Mouse (Mus musculus) liver, adult 2 months (tissue): ENCODE measurements at regions not wholly inside any gene's neighbourhood (a gene's known extent, or its start where the extent isn't known, plus 50 kb on each side); places are given as distances from the start of the nearest gene placed in this dataset.

Experiments
- DNase-seq: peaks from one replicate; pipeline ENCODE4 v3.0.0-alpha.2; 2011; ENCODE audit warnings: low read depth, low spot score; ENCODE audit errors: extremely low read depth
- H3K27ac ChIP-seq: fragments of 200-500 bp; replicated peaks from 2 replicates; pipeline ENCODE4 v1.5.1; 2012; ENCODE audit warnings: low read depth, mild to moderate bottlenecking, control low read depth, inconsistent platforms, low read length; ENCODE audit not compliant: insufficient read depth
- H3K27me3 ChIP-seq: fragments of 200-500 bp; 2 replicates; pipeline ENCODE4 v1.6.1; 2012; ENCODE audit warnings: mild to moderate bottlenecking, moderate library complexity, low read length, inconsistent platforms; ENCODE audit not compliant: control insufficient read depth, insufficient read depth
- H3K36me3 ChIP-seq: fragments of 200-500 bp; 2 replicates; pipeline ENCODE4 v1.6.1; 2012; ENCODE audit warnings: low read length, inconsistent platforms; ENCODE audit not compliant: control insufficient read depth, insufficient read depth
- H3K4me1 ChIP-seq: fragments of 200-500 bp; 2 replicates; pipeline ENCODE4 v1.6.1; 2011; ENCODE audit warnings: low read length; ENCODE audit not compliant: control insufficient read depth, insufficient read depth
- H3K4me3 ChIP-seq: fragments of 200-500 bp; 2 replicates; pipeline ENCODE4 v1.5.1; 2011; ENCODE audit warnings: low read depth, mild to moderate bottlenecking, control low read depth, low read length, moderate library complexity; ENCODE audit not compliant: insufficient read depth
- H3K79me2 ChIP-seq: fragments of 200-500 bp; 2 replicates; pipeline ENCODE4 v1.6.1; 2012; ENCODE audit warnings: inconsistent platforms, mild to moderate bottlenecking, low read length, moderate library complexity; ENCODE audit not compliant: control insufficient read depth, insufficient read depth
- H3K9ac ChIP-seq: fragments of 200-500 bp; 2 replicates; pipeline ENCODE4 v1.6.1; 2012; ENCODE audit warnings: low read depth, mild to moderate bottlenecking, control low read depth, inconsistent platforms, low read length
- CTCF ChIP-seq: fragments of 200-500 bp; IDR thresholded peaks from 2 replicates; pipeline ENCODE4 v1.5.1; 2011; ENCODE audit warnings: low read depth, low read length, control low read depth
- POLR2A ChIP-seq: fragments of 200-500 bp; IDR thresholded peaks from 2 replicates; pipeline ENCODE4 v1.6.1; 2011; ENCODE audit warnings: low read length, control low read depth; ENCODE audit not compliant: insufficient read depth; ENCODE audit errors: extremely low read depth
- WGBS: fragments of 180-500 bp; shearing (Covaris S2); methylation state at CpG from one replicate; pipeline ENCODE4 v1.1.7; 2018; 5-methylcytosine and 5-hydroxymethylcytosine counted together

DNA sequence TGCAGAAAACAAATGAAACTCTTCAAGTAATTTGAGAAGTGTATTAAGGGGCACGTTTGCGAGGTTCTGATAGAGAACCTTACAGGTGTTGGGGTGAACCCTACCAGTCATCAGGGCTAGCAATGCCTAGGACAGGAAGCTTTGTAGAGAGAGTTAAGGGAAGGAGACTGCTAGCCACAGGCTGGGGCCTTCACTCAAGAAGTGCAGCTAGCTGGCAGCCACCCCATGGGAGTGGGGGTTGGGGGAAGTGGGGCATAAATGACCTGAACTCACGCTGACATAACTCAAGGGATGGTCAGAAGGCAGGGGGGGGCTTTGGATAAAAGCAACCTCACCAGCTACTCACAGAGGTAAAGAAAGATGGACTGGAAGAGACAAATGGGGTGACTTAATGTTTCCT, 80.3 kb upstream of the Gm47985 start:
- Histone ChIP-seq H3K36me3 (no peaks in the 10 kb centered on the region), H3K9ac (no peak overlapping the region), H3K27ac (no peak overlapping the region), H3K4me3 (no peak overlapping the region), H3K79me2 (no peaks in the 10 kb centered on the region), H3K4me1 (peaks cover 9% of the 10 kb centered on the region; the same call in 1 of the 2 replicates), H3K27me3 (no peaks in the 10 kb centered on the region)
- TF ChIP-seq CTCF (no peak), POLR2A (no peak)
- DNase-seq: no peak
- 95% methylated on average over 3 of the region's 3 CpGs for WGBS

DNA sequence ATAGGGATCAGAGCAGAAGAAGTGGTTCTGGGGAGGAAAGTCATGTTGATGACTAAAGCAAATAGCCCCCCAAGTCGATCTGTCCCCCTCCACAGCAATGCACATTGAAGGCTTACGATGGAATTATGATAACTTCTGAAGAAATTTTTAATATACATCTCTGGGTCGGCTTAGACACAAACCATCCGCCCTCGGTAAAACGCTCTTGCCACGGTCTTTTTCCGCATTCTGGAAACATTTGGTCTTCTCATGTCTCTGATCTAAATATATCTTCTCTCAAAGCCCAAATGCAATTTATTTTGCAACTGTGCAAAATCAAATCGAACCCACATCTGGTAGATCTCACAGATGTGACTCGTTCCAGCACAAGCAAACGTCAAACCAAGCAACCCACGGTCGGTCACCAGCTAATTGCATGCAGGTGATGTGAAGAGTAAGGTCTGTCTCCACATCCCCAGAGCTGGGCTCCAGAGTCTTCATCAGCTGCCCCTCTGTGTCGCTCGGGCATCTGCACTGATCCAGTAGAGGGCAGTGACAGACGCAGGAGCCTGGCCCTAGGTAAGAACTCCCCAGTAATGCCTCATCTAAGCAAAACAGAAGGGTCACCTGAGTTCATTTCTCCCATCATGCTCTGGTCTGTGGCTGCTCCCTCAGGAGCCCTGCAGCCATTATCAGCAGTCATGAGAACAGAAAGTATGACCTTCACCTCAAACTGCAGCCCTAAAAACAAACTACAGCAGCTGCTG, 79.5 kb upstream of the Gm47985 start:
- no peaks in the 10 kb centered on the region for H3K36me3 ChIP-seq
- DNase-seq: peak; percentile 52
- WGBS: 87% methylated on average over 16 of the region's 16 CpGs
- H3K9ac ChIP-seq: no peak overlapping the region
- TF ChIP-seq POLR2A: no peak
- peak; percentile 59 for TF ChIP-seq CTCF
- H3K79me2 ChIP-seq: no peaks in the 10 kb centered on the region
- H3K27me3 ChIP-seq: no peaks in the 10 kb centered on the region
- no peak overlapping the region for H3K4me3 ChIP-seq
- H3K27ac ChIP-seq: no peak overlapping the region
- peaks cover 9% of the 10 kb centered on the region; the same call in 1 of the 2 replicates for H3K4me1 ChIP-seq

DNA sequence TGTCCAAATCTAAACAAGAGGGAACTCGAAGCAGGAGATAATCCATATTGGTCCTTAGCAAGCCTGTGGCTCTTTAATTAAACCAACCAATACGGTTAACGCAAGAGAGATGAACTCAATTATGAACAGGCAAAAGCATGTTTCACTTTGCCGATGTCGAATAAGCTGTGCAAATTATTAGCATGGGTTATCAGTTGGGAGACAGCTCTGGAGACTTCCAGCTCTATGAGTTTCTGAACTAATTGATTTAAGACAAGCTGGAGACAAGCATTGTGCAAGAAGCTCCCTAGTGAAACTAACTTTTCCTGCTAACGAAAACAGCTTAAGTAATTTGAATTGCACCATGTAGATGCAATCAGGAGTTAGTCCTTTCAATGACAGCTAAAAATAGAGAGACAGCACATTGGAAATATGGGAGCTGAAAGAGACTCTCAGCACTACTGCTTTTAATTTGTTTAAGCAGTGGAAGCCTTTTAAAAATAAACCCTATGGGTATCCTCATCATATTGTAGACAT, 78.8 kb upstream of the Gm47985 start:
- no peak for DNase-seq
- H3K27ac ChIP-seq: no peak overlapping the region
- H3K79me2 ChIP-seq: no peaks in the 10 kb centered on the region
- TF ChIP-seq POLR2A (no peak), CTCF (no peak)
- no peaks in the 10 kb centered on the region for H3K36me3 ChIP-seq
- H3K4me3 ChIP-seq: no peak overlapping the region
- H3K27me3 ChIP-seq: no peaks in the 10 kb centered on the region
- H3K9ac ChIP-seq: no peak overlapping the region
- H3K4me1 ChIP-seq: peaks cover 9% of the 10 kb centered on the region; the same call in 1 of the 2 replicates
- WGBS: 76% methylated on average over 6 of the region's 6 CpGs

DNA sequence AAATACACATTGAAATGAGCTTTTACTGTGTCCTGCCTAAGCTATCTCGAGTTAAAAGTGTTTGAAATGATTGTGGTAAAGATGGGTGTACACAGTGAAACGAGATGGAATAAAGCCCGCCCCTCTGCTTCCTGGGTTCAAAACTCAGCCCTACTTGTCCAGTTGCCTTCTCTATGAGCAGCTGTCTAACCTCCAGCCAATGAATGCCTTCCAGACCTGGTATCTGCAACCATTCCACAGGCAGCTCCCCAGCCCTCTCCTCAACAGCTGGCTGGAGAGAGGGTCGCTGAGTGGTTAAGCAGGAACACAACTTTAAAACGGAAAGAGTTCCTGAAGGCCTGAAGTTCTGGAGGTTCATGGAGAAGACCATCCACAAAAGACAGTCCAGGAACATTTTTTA, 78.0 kb upstream of the Gm47985 start:
- no peak overlapping the region for H3K4me3 ChIP-seq
- H3K27me3 ChIP-seq: no peaks in the 10 kb centered on the region
- H3K79me2 ChIP-seq: no peaks in the 10 kb centered on the region
- no peak for DNase-seq
- H3K4me1 ChIP-seq: peaks cover 9% of the 10 kb centered on the region; the same call in 1 of the 2 replicates
- no peak overlapping the region for H3K9ac ChIP-seq
- 89% methylated on average over 5 of the region's 5 CpGs for WGBS
- no peaks in the 10 kb centered on the region for H3K36me3 ChIP-seq
- no peak for TF ChIP-seq POLR2A
- no peak for TF ChIP-seq CTCF
- no peak overlapping the region for H3K27ac ChIP-seq

DNA sequence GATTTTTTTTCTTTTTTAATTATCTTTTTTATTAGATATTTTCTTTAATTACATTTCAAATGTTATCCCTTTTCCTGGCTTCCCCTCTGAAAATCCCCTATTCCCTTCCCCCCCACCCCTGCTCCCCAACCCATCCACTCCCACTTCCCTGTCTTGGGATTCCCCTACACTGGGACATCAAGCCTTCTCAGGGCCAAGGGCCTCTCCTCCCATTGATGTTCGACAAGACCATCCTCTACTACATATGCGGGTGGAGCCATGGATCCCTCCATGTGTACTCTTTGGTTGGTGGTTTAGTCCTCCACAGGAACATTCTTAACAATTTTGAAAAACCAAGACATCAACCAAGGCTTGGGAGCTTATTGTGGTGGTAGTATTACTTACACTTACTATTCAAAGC, 77.5 kb upstream of the Gm47985 start:
- no peak for DNase-seq
- Histone ChIP-seq H3K36me3 (no peaks in the 10 kb centered on the region), H3K79me2 (no peaks in the 10 kb centered on the region), H3K9ac (no peak overlapping the region), H3K27me3 (no peaks in the 10 kb centered on the region), H3K27ac (no peak overlapping the region), H3K4me1 (peaks cover 9% of the 10 kb centered on the region; the same call in 1 of the 2 replicates), H3K4me3 (no peak overlapping the region)
- TF ChIP-seq CTCF: no peak
- TF ChIP-seq POLR2A: no peak
- 86% methylated on average over 2 of the region's 2 CpGs for WGBS

DNA sequence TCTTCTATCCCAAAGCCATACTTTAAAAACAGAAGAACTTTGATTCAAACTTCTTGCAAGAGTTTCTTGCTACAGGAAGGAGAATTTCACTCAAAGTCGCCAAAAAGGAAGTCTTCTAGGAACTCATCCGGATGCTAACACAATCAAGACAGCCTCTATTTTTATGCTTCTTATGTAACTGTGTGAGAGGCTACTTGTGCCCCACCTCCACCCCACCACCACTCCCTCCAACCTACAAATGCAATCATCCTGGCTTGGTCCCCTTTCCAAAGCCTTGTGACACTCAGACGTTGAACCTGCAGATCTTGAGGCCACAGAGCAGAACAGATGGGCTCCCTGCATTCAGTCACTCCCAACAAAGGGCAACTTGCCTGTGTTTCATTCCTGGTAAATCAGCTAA, 77.1 kb upstream of the Gm47985 start:
- Histone ChIP-seq H3K27ac (peak overlapping the region; percentile 76), H3K27me3 (no peaks in the 10 kb centered on the region), H3K79me2 (no peaks in the 10 kb centered on the region), H3K4me1 (peaks cover 9% of the 10 kb centered on the region; the same call in 1 of the 2 replicates), H3K9ac (no peak overlapping the region), H3K36me3 (no peaks in the 10 kb centered on the region), H3K4me3 (no peak overlapping the region)
- TF ChIP-seq CTCF: no peak
- no peak for TF ChIP-seq POLR2A
- 69% methylated on average over 3 of the region's 3 CpGs for WGBS
- no peak for DNase-seq
